Mouse (Mus musculus) olfactory bulb, adult 2 months (tissue): Measurements from ENCODE around the gene Car14. TPM values are rescaled to one million over a fixed set of nuclear protein-coding genes. Genes with fewer than 3 reads are reported as not detected.
"Not testable (repeated sequence)": the region's sequence is repeated elsewhere in the genome, so short reads cannot be mapped to it uniquely, and the experiment has no call there.

ENCODE experiments used
- H3K27ac ChIP-seq: fragments of 200-500 bp; 2 replicates; pipeline ENCODE4 v1.5.1; 2012; ENCODE audit warnings: low read depth, low read length; ENCODE audit not compliant: insufficient read depth
- H3K4me1 ChIP-seq: fragments of 200-500 bp; 2 replicates; pipeline ENCODE4 v1.6.1; 2012; ENCODE audit warnings: low read length; ENCODE audit not compliant: control insufficient read depth, insufficient read depth
- H3K4me3 ChIP-seq: fragments of 200-500 bp; 2 replicates; pipeline ENCODE4 v1.5.1; 2012; ENCODE audit warnings: mild to moderate bottlenecking, low read depth, low read length, moderate library complexity; ENCODE audit not compliant: insufficient read depth
- CTCF ChIP-seq: fragments of 200-500 bp; IDR thresholded peaks from 2 replicates; pipeline ENCODE4 v1.5.1; 2012; ENCODE audit warnings: low read depth, mild to moderate bottlenecking, low read length, moderate library complexity; ENCODE audit not compliant: insufficient read depth
- POLR2A ChIP-seq: fragments of 200-500 bp; IDR thresholded peaks from 2 replicates; pipeline ENCODE4 v1.6.1; 2012; ENCODE audit warnings: mild to moderate bottlenecking, low read depth, low read length, moderate library complexity; ENCODE audit not compliant: insufficient read depth
- WGBS: fragments of 180-500 bp; shearing (Covaris S2); methylation state at CpG from one replicate; pipeline ENCODE4 v1.1.7; 2018; 5-methylcytosine and 5-hydroxymethylcytosine counted together
- polyA plus RNA-seq: library from polyadenylated mRNA; stranded (reverse); fragments of >200 nt; gene quantifications from 2 replicates; pipeline ENCODE4 v1.2.4, GENCODE M21; 2012; ENCODE audit warnings: low replicate concordance; ENCODE audit not compliant: missing spikeins, insufficient read depth, insufficient read length

The Car14 gene
- polyA plus RNA-seq, 1 experiment, result not detected

GRCm38 (mm10) chr3:95929581-95930470, 25.3 kb upstream of the Car14 start:
- TF ChIP-seq CTCF, result no peak
- peak; percentile 38; the same call in 1 of the 2 replicates for TF ChIP-seq POLR2A
- Histone ChIP-seq H3K4me3 (peak overlapping the region; percentile 85), H3K4me1 (0 out of 2 replicates have a peak, but pooled peaks cover 2% of the 10 kb centered on the region), H3K27ac (peak overlapping the region; percentile 88; the same call in 1 of the 2 replicates)
- WGBS, result under 1% methylated on average over 103 of the region's 105 CpGs

- Histone ChIP-seq H3K4me1 (0 out of 2 replicates have a peak, but pooled peaks cover 2% of the 10 kb centered on the region), H3K27ac (peak within 1 kb of the TSS; percentile 88), H3K4me3 (peak within 1 kb of the TSS; percentile 85)
- WGBS, result under 1% methylated on average over 49 of the region's 49 CpGs
- TF ChIP-seq POLR2A (peak; percentile 67), CTCF (no peak)
Measured at GRCm38 (mm10) chr3:95928658-95929503, 24.4 kb upstream of the Car14 start, which contains the start of gene Anp32e. TSS of gene Anp32e (plus strand) at chr3:95929246.

GRCm38 (mm10) chr3:95928261-95928657, 23.8 kb upstream of the Car14 start:
- Histone ChIP-seq H3K4me1 (0 out of 2 replicates have a peak, but pooled peaks cover 2% of the 10 kb centered on the region), H3K27ac (no peak overlapping the region), H3K4me3 (no peak overlapping the region)
- 56% methylated on average over 6 of the region's 6 CpGs for WGBS
- TF ChIP-seq CTCF (no peak), POLR2A (no peak)

GRCm38 (mm10) chr3:95925087-95925486, 20.6 kb upstream of the Car14 start:
- TF ChIP-seq POLR2A (no peak), CTCF (no peak)
- 84% methylated on average over 5 of the region's 5 CpGs for WGBS
- peaks cover 2% of the 10 kb centered on the region for H3K4me1 ChIP-seq
- no peak overlapping the region for H3K4me3 ChIP-seq
- no peak overlapping the region for H3K27ac ChIP-seq

- Histone ChIP-seq H3K4me1 (peaks cover 2% of the 10 kb centered on the region), H3K27ac (no peak overlapping the region), H3K4me3 (no peak overlapping the region)
- no peak for TF ChIP-seq CTCF
- TF ChIP-seq POLR2A, result no peak
- WGBS, result 80% methylated on average over 4 of the region's 4 CpGs
Measured at GRCm38 (mm10) chr3:95924185-95924584, 19.7 kb upstream of the Car14 start.

- not testable (repeated sequence) for H3K4me1 ChIP-seq, H3K27ac ChIP-seq, H3K4me3 ChIP-seq
- WGBS, result 94% methylated on average over 7 of the region's 7 CpGs
Measured at GRCm38 (mm10) chr3:95923429-95923828, 18.9 kb upstream of the Car14 start.

- H3K27ac ChIP-seq, H3K4me1 ChIP-seq, H3K4me3 ChIP-seq: not testable (repeated sequence)
- 76% methylated on average over 2 of the region's 2 CpGs for WGBS
Measured at GRCm38 (mm10) chr3:95920532-95920931, 16.0 kb upstream of the Car14 start.

GRCm38 (mm10) chr3:95916760-95917159, 12.3 kb upstream of the Car14 start:
- TF ChIP-seq CTCF (no peak), POLR2A (no peak)
- H3K27ac ChIP-seq, result no peak overlapping the region
- no peak overlapping the region for H3K4me3 ChIP-seq
- WGBS, result 81% methylated on average over 7 of the region's 7 CpGs
- H3K4me1 ChIP-seq, result peaks cover 6% of the 10 kb centered on the region

- TF ChIP-seq POLR2A, result no peak
- no peak for TF ChIP-seq CTCF
- Histone ChIP-seq H3K4me1 (peaks cover 8% of the 10 kb centered on the region), H3K4me3 (no peak overlapping the region), H3K27ac (no peak overlapping the region)
- WGBS, result 97% methylated on average over 4 of the region's 4 CpGs
Measured at GRCm38 (mm10) chr3:95914706-95915105, 10.2 kb upstream of the Car14 start.
